Mouse (Mus musculus) kidney, adult 9 months (tissue): ENCODE results near the gene Adora3.

Experiments
- DNase-seq: peaks from one replicate; pipeline ENCODE4 v3.0.0; 2022

The Adora3 gene

GRCm38 (mm10) chr3:105877252-105877803, 6.7 kb downstream of the Adora3 start:
- DNase-seq, result no peak

GRCm38 (mm10) chr3:105877919-105878318, 7.3 kb downstream of the Adora3 start:
- no peak for DNase-seq

- no peak for DNase-seq
Observed at GRCm38 (mm10) chr3:105878751-105879150, 8.1 kb downstream of the Adora3 start.

- no peak for DNase-seq
Observed at GRCm38 (mm10) chr3:105880419-105880818, 9.8 kb downstream of the Adora3 start.

- DNase-seq, result no peak
Observed at GRCm38 (mm10) chr3:105882105-105882504, 11.4 kb downstream of the Adora3 start.

- no peak for DNase-seq
Observed at GRCm38 (mm10) chr3:105883111-105883510, 12.5 kb downstream of the Adora3 start.

GRCm38 (mm10) chr3:105888961-105889360, 18.3 kb downstream of the Adora3 start:
- DNase-seq, result no peak

GRCm38 (mm10) chr3:105890220-105890619, 19.6 kb downstream of the Adora3 start:
- DNase-seq, result peak; percentile 51

GRCm38 (mm10) chr3:105891141-105891540, 20.5 kb downstream of the Adora3 start:
- DNase-seq, result no peak

GRCm38 (mm10) chr3:105891760-105892571, 21.3 kb downstream of the Adora3 start:
- DNase-seq, result peak; percentile 57

- no peak for DNase-seq
Observed at GRCm38 (mm10) chr3:105892572-105893495, 22.2 kb downstream of the Adora3 start.

GRCm38 (mm10) chr3:105893941-105894391, 23.3 kb downstream of the Adora3 start:
- DNase-seq, result peak; percentile 34

GRCm38 (mm10) chr3:105894601-105895592, 24.2 kb downstream of the Adora3 start:
- peak; percentile 88 for DNase-seq

- DNase-seq, result no peak
Observed at GRCm38 (mm10) chr3:105896811-105897210, 26.2 kb downstream of the Adora3 start.

- peak; percentile 23 for DNase-seq
Observed at GRCm38 (mm10) chr3:105898325-105898724, 27.7 kb downstream of the Adora3 start.

- DNase-seq, result no peak
Observed at GRCm38 (mm10) chr3:105898861-105899260, 28.2 kb downstream of the Adora3 start.

- peak; percentile 90 for DNase-seq
Observed at GRCm38 (mm10) chr3:105899394-105900147, 28.9 kb downstream of the Adora3 start.

GRCm38 (mm10) chr3:105900266-105900665, 29.6 kb downstream of the Adora3 start:
- DNase-seq, result no peak

- peak; percentile 19 for DNase-seq
Observed at GRCm38 (mm10) chr3:105900716-105901115, 30.1 kb downstream of the Adora3 start.

GRCm38 (mm10) chr3:105901468-105901867, 30.8 kb downstream of the Adora3 start:
- DNase-seq, result no peak

GRCm38 (mm10) chr3:105904213-105904612, 33.6 kb downstream of the Adora3 start:
- no peak for DNase-seq
